Mouse (Mus musculus): ENCODE data around the gene Tmtc3. TPM values are rescaled to one million over a fixed set of nuclear protein-coding genes. Genes with fewer than 3 reads are reported as not detected.

Gene Tmtc3
- total RNA-seq, 1 experiment, result 57.0 TPM

DNA sequence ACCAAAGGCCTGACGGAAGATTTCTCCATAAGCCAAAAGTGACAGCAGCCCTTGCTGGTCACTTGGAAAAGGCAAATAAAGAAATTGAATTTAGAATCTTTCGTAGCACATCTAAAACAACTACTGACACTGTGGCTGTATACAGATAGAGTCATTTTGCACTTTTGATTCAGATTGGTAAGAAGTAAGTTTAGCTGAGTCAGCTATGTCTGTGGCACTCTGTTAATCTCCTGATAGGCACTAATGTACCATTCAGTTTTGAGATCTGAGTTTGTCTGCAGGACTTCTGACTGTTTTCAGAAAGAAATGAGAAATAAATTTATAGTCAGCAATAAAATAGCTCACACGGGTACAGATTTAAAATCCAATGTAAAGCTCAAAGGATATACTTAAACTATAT, 7.6 kb downstream of the Tmtc3 start:
- Histone ChIP-seq H3K27ac (ENCODE audit: insufficient read depth, low read depth, low read length, poor library complexity, severe bottlenecking) (no peak overlapping the region), H3K4me1 (ENCODE audit: control insufficient read depth in 2 of 2, insufficient read depth in 2 of 2, low read length in 2 of 2, poor library complexity in 1 of 2) (0 out of 4 replicates have a peak, but pooled peaks cover 0 to 2% of the 10 kb centered on the region in 2 experiments), H3K9me3 (ENCODE audit: control insufficient read depth, insufficient read depth, low read depth, low read length) (no peaks in the 10 kb centered on the region), H3K36me3 (ENCODE audit: control insufficient read depth, insufficient read depth, low read length, poor library complexity, severe bottlenecking) (peaks cover 5% of the 10 kb centered on the region), H3K9ac (ENCODE audit: insufficient read depth, low read depth, low read length, poor library complexity, severe bottlenecking) (no peak overlapping the region), H3K4me3 (ENCODE audit: insufficient read depth in 1 of 2, low read depth in 1 of 2, low read length in 2 of 2, poor library complexity in 1 of 2, severe bottlenecking in 1 of 2) (no peak overlapping the region)
- DNase-seq (ENCODE audit: low read depth, low spot score), result no peak
- in situ Hi-C loops (cut with MboI; ENCODE audit: low sequenced_read_pairs in 2 of 2, unreplicated experiment in 2 of 2), result no loop called here
- no peak for TF ChIP-seq HCFC1 (IDR thresholded peaks at IDR 0.05; ENCODE audit: borderline replicate concordance, insufficient read depth, low read length)
- TF ChIP-seq ZNF384 (IDR thresholded peaks at IDR 0.05; ENCODE audit: low read depth, low read length), result no peak
- TF ChIP-seq MAFK (IDR thresholded peaks at IDR 0.05; ENCODE audit: insufficient read depth, low read depth, low read length), result peak; percentile 70; the same call in 1 of the 2 replicates
- no peak for TF ChIP-seq CHD2 (IDR thresholded peaks at IDR 0.05; ENCODE audit: low read depth, low read length)
- no peak for TF ChIP-seq ZC3H11A (IDR thresholded peaks at IDR 0.05; ENCODE audit: borderline replicate concordance, low read depth, low read length)

GRCm38 (mm10) chr10:100475040-100475439, 12.1 kb downstream of the Tmtc3 start:
- Histone ChIP-seq H3K9me3 (ENCODE audit: control insufficient read depth, insufficient read depth, low read depth, low read length) (no peaks in the 10 kb centered on the region), H3K4me3 (ENCODE audit: insufficient read depth in 1 of 2, low read depth in 1 of 2, low read length in 2 of 2, poor library complexity in 1 of 2, severe bottlenecking in 1 of 2) (no peak overlapping the region), H3K9ac (ENCODE audit: insufficient read depth, low read depth, low read length, poor library complexity, severe bottlenecking) (no peak overlapping the region), H3K4me1 (ENCODE audit: control insufficient read depth in 2 of 2, insufficient read depth in 2 of 2, low read length in 2 of 2, poor library complexity in 1 of 2) (no peaks in the 10 kb centered on the region), H3K36me3 (ENCODE audit: control insufficient read depth, insufficient read depth, low read length, poor library complexity, severe bottlenecking) (peaks cover 5% of the 10 kb centered on the region), H3K27ac (ENCODE audit: insufficient read depth, low read depth, low read length, poor library complexity, severe bottlenecking) (no peak overlapping the region)
- in situ Hi-C loops (cut with MboI; ENCODE audit: low sequenced_read_pairs in 2 of 2, unreplicated experiment in 2 of 2), result no loop called here
- DNase-seq (ENCODE audit: low read depth, low spot score), result no peak
- no peak for TF ChIP-seq HCFC1 (IDR thresholded peaks at IDR 0.05; ENCODE audit: borderline replicate concordance, insufficient read depth, low read length)
- peak; percentile 95 for TF ChIP-seq ZNF384 (IDR thresholded peaks at IDR 0.05; ENCODE audit: low read depth, low read length)

GRCm38 (mm10) chr10:100460515-100460914, 26.6 kb downstream of the Tmtc3 start:
- Histone ChIP-seq H3K36me3 (ENCODE audit: control insufficient read depth, insufficient read depth, low read length, poor library complexity, severe bottlenecking) (peaks cover 7% of the 10 kb centered on the region), H3K9ac (ENCODE audit: insufficient read depth, low read depth, low read length, poor library complexity, severe bottlenecking) (no peak overlapping the region), H3K4me1 (ENCODE audit: control insufficient read depth in 2 of 2, insufficient read depth in 2 of 2, low read length in 2 of 2, poor library complexity in 1 of 2) (no peaks in the 10 kb centered on the region), H3K9me3 (ENCODE audit: control insufficient read depth, insufficient read depth, low read depth, low read length) (no peaks in the 10 kb centered on the region), H3K4me3 (ENCODE audit: insufficient read depth in 1 of 2, low read depth in 1 of 2, low read length in 2 of 2, poor library complexity in 1 of 2, severe bottlenecking in 1 of 2) (no peak overlapping the region), H3K27ac (ENCODE audit: insufficient read depth, low read depth, low read length, poor library complexity, severe bottlenecking) (no peak overlapping the region)
- no peak for TF ChIP-seq CHD2 (IDR thresholded peaks at IDR 0.05; ENCODE audit: low read depth, low read length)
- TF ChIP-seq MAFK (IDR thresholded peaks at IDR 0.05; ENCODE audit: insufficient read depth, low read depth, low read length), result no peak
- no peak for TF ChIP-seq ZC3H11A (IDR thresholded peaks at IDR 0.05; ENCODE audit: borderline replicate concordance, low read depth, low read length)
- TF ChIP-seq ZNF384 (IDR thresholded peaks at IDR 0.05; ENCODE audit: low read depth, low read length), result no peak
- no peak for TF ChIP-seq HCFC1 (IDR thresholded peaks at IDR 0.05; ENCODE audit: borderline replicate concordance, insufficient read depth, low read length)
- in situ Hi-C loops (cut with MboI; ENCODE audit: low sequenced_read_pairs in 2 of 2, unreplicated experiment in 2 of 2), result loop anchor here in 1 of 2 experiments (25.0 kb wide), 1 partner anchor 823 kb away; no protein-coding TSS in a partner anchor
- no peak for DNase-seq (ENCODE audit: low read depth, low spot score)

- in situ Hi-C loops (cut with MboI; ENCODE audit: low sequenced_read_pairs in 2 of 2, unreplicated experiment in 2 of 2), result no loop called here
- Histone ChIP-seq H3K9me3 (ENCODE audit: control insufficient read depth, insufficient read depth, low read depth, low read length) (no peaks in the 10 kb centered on the region), H3K9ac (ENCODE audit: insufficient read depth, low read depth, low read length, poor library complexity, severe bottlenecking) (no peak overlapping the region), H3K4me3 (ENCODE audit: insufficient read depth in 1 of 2, low read depth in 1 of 2, low read length in 2 of 2, poor library complexity in 1 of 2, severe bottlenecking in 1 of 2) (no peak overlapping the region), H3K4me1 (ENCODE audit: control insufficient read depth in 2 of 2, insufficient read depth in 2 of 2, low read length in 2 of 2, poor library complexity in 1 of 2) (no peaks in the 10 kb centered on the region), H3K36me3 (ENCODE audit: control insufficient read depth, insufficient read depth, low read length, poor library complexity, severe bottlenecking) (peaks cover 2% of the 10 kb centered on the region; the same call in 1 of the 2 replicates), H3K27ac (ENCODE audit: insufficient read depth, low read depth, low read length, poor library complexity, severe bottlenecking) (no peak overlapping the region)
- TF ChIP-seq HCFC1 (IDR thresholded peaks at IDR 0.05; ENCODE audit: borderline replicate concordance, insufficient read depth, low read length), result no peak
- TF ChIP-seq ZC3H11A (IDR thresholded peaks at IDR 0.05; ENCODE audit: borderline replicate concordance, low read depth, low read length), result no peak
- no peak for TF ChIP-seq MAFK (IDR thresholded peaks at IDR 0.05; ENCODE audit: insufficient read depth, low read depth, low read length)
- no peak for DNase-seq (ENCODE audit: low read depth, low spot score)
Observed at GRCm38 (mm10) chr10:100449394-100449793, 37.8 kb downstream of the Tmtc3 start.

GRCm38 (mm10) chr10:100427592-100427991, 59.6 kb downstream of the Tmtc3 start:
- in situ Hi-C loops (cut with MboI; ENCODE audit: low sequenced_read_pairs in 2 of 2, unreplicated experiment in 2 of 2), result no loop called here
- no peak for DNase-seq (ENCODE audit: low read depth, low spot score)
- Histone ChIP-seq H3K9me3 (ENCODE audit: control insufficient read depth, insufficient read depth, low read depth, low read length) (no peaks in the 10 kb centered on the region), H3K27ac (ENCODE audit: insufficient read depth, low read depth, low read length, poor library complexity, severe bottlenecking) (no peak overlapping the region), H3K9ac (ENCODE audit: insufficient read depth, low read depth, low read length, poor library complexity, severe bottlenecking) (no peak overlapping the region), H3K4me1 (ENCODE audit: control insufficient read depth in 2 of 2, insufficient read depth in 2 of 2, low read length in 2 of 2, poor library complexity in 1 of 2) (no peaks in the 10 kb centered on the region), H3K4me3 (ENCODE audit: insufficient read depth in 1 of 2, low read depth in 1 of 2, low read length in 2 of 2, poor library complexity in 1 of 2, severe bottlenecking in 1 of 2) (no peak overlapping the region), H3K36me3 (ENCODE audit: control insufficient read depth, insufficient read depth, low read length, poor library complexity, severe bottlenecking) (no peaks in the 10 kb centered on the region)
- TF ChIP-seq ZC3H11A (IDR thresholded peaks at IDR 0.05; ENCODE audit: borderline replicate concordance, low read depth, low read length), result no peak
- TF ChIP-seq HCFC1 (IDR thresholded peaks at IDR 0.05; ENCODE audit: borderline replicate concordance, insufficient read depth, low read length), result no peak
- no peak for TF ChIP-seq CHD2 (IDR thresholded peaks at IDR 0.05; ENCODE audit: low read depth, low read length)

All from ES-E14 (cell line).